Mouse (Mus musculus): ENCODE data around the gene Plcb1. TPM values are rescaled to one million over a fixed set of nuclear protein-coding genes. Genes with fewer than 3 reads are reported as not detected.

Gene Plcb1
- 14.2 and 40.8 TPM in 2 replicates for polyA plus RNA-seq (2015; fragmentation: Nextera tagmentation; extraction: Ambion mirVana)

DNA sequence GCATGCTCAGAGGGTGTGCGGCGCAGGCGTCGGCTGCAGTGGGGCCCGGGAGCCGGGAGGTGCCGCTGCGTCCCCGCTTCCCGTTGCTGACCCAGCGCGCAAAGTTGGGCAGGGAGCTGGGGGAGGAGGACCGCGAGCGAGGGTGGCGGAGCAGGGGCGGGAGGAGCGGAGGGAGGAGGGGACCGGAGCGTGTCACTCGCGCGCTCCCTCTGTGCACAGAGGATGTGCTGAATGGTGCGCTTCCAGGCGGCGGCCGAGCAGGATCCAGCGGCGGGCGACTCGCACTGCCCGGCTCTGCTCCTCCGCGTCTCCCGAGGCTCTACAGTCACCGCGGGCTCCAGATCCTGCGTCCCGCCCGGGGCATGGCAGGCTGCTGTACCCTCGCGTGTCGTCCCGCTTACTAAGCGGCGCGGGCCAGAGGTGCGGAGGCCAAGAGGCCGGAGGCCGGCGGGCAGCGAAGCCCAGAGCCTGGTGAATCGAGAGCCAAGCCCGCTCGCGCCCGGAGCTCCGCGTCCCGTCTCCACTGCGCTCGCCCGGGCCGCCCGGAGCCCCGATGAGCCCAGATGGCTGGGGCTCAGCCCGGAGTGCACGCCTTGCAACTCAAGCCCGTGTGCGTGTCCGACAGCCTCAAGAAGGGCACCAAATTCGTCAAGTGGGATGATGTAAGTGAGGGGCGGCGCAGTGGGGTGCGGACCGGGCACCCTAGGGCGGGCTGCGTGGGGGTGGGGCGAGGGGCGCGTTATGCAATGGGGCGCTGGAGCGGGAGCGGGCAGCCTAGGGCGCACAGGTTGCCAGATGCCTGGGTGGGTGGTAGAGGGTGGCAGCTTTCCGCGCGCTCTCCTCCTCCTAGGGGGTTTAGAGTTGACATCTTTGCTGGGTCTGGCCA, at the start of gene Plcb1:
Gene Plcb1 (plus strand): TSS at position 98 of the 886 bp plus-strand sequence.

Other genes with a start within 250 kb of the Plcb1 start
- gene Hao1, start 231.7 kb upstream of the Plcb1 start, polyA plus RNA-seq (2015; fragmentation: Nextera tagmentation; extraction: Ambion mirVana) = 3.1 and 5.7 TPM in 2 replicates
- 14.8 and 16.4 TPM in 2 replicates for gene Tmx4, start 141.9 kb upstream of the Plcb1 start, polyA plus RNA-seq (2015; fragmentation: Nextera tagmentation; extraction: Ambion mirVana)

Data from adrenal gland, postnatal 0 days (tissue).